Mouse (Mus musculus) CH12.LX (cell line): ENCODE measurements around the gene Cnot4. TPM values are rescaled to one million over a fixed set of nuclear protein-coding genes. Genes with fewer than 3 reads are reported as not detected.

Experiments
- DNase-seq: peaks from one replicate; pipeline ENCODE4 v3.0.0-alpha.2; 2013; ENCODE audit errors: extremely low read depth
- H3K27ac ChIP-seq: 2 replicates; pipeline ENCODE4 v1.5.1; 2012; ENCODE audit warnings: low read depth, mild to moderate bottlenecking, control low read depth, moderate library complexity; ENCODE audit not compliant: insufficient read depth
- H3K27me3 ChIP-seq: replicated peaks from 2 replicates; pipeline ENCODE3; 2012; ENCODE audit warnings: inconsistent platforms
- H3K36me3 ChIP-seq, 2 experiments: replicated peaks in 1 of 2; 2 replicates each; pipeline versions ENCODE3 to v1.6.1; 2012; ENCODE audit warnings: inconsistent platforms in 1 of 2, low read length in 1 of 2, mild to moderate bottlenecking in 1 of 2, mixed read lengths in 1 of 2, moderate library complexity in 1 of 2; ENCODE audit not compliant: control insufficient read depth in 1 of 2, insufficient read depth in 1 of 2
- H3K4me1 ChIP-seq, 2 experiments: 2 replicates each; pipeline ENCODE4 v1.6.1; 2012; ENCODE audit warnings: inconsistent platforms in 1 of 2, moderate library complexity in 1 of 2; ENCODE audit not compliant: insufficient read depth in 2 of 2, control insufficient read depth in 1 of 2
- H3K4me2 ChIP-seq: 2 replicates; pipeline ENCODE4 v1.6.1; 2012; ENCODE audit warnings: low read depth, mild to moderate bottlenecking, control low read depth; ENCODE audit not compliant: poor library complexity, insufficient read depth, severe bottlenecking
- H3K4me3 ChIP-seq, 3 experiments: fragments of 150-350 bp in 1 of 3; sonication (generic) in 1 of 3; replicated peaks in 1 of 3; 2 replicates each; pipeline versions ENCODE3 to v1.5.1; 2011 to 2012; ENCODE audit warnings: low read depth in 2 of 3, low read length in 2 of 3, mild to moderate bottlenecking in 2 of 3, moderate library complexity in 2 of 3, control low read depth in 1 of 3, improper control_type of control experiment in 1 of 3, inconsistent platforms in 1 of 3, mixed read lengths in 1 of 3; ENCODE audit not compliant: poor library complexity in 1 of 3
- H3K79me2 ChIP-seq: replicated peaks from 2 replicates; pipeline ENCODE4 v1.6.1; 2012; ENCODE audit warnings: mild to moderate bottlenecking, moderate library complexity; ENCODE audit not compliant: control insufficient read depth, poor library complexity, insufficient read depth, severe bottlenecking; ENCODE audit errors: extremely low read depth
- H3K9ac ChIP-seq: 2 replicates; pipeline ENCODE4 v1.6.1; 2012; ENCODE audit warnings: low read depth, mild to moderate bottlenecking, control low read depth, moderate library complexity; ENCODE audit not compliant: insufficient read depth
- H3K9me3 ChIP-seq: replicated peaks from 2 replicates; pipeline ENCODE3; 2012; ENCODE audit warnings: low read length, inconsistent platforms, mixed read lengths
- ELF1 ChIP-seq: IDR thresholded peaks from 2 replicates; pipeline ENCODE4 v1.6.1; 2014; ENCODE audit warnings: low read depth, mild to moderate bottlenecking, inconsistent platforms, low read length, improper control_type of control experiment
- EP300 ChIP-seq: IDR thresholded peaks from 2 replicates; pipeline ENCODE4 v1.6.1; 2011; ENCODE audit warnings: low read length, improper control_type of control experiment
- GABPA ChIP-seq: IDR thresholded peaks from 2 replicates; pipeline ENCODE4 v1.6.1; 2012; ENCODE audit warnings: low read depth, low read length, improper control_type of control experiment, inconsistent platforms; ENCODE audit not compliant: insufficient replicate concordance
- IRF4 ChIP-seq: IDR thresholded peaks from 2 replicates; pipeline ENCODE4 v1.6.1; 2014; ENCODE audit warnings: low read depth, mild to moderate bottlenecking, inconsistent platforms, low read length, improper control_type of control experiment
- JUND ChIP-seq: conservative IDR thresholded peaks from 2 replicates; pipeline ENCODE4 v1.6.1; 2011; ENCODE audit warnings: low read depth, low read length, improper control_type of control experiment
- KAT2A ChIP-seq: IDR thresholded peaks from 2 replicates; pipeline ENCODE4 v1.6.1; 2012; ENCODE audit warnings: low read length, improper control_type of control experiment, inconsistent platforms; ENCODE audit not compliant: insufficient replicate concordance
- MXI1 ChIP-seq: IDR thresholded peaks from 2 replicates; pipeline ENCODE4 v1.6.1; 2011; ENCODE audit warnings: mild to moderate bottlenecking, low read depth, low read length, improper control_type of control experiment
- MYC ChIP-seq: IDR thresholded peaks from 2 replicates; pipeline ENCODE4 v1.6.1; 2011; ENCODE audit warnings: low read depth, mild to moderate bottlenecking, improper control_type of control experiment, low read length
- POLR2A ChIP-seq: IDR thresholded peaks from 2 replicates; pipeline ENCODE4 v1.6.1; 2011; ENCODE audit warnings: low read depth, mild to moderate bottlenecking, improper control_type of control experiment, low read length
- POLR2AphosphoS2 ChIP-seq: IDR thresholded peaks from 2 replicates; pipeline ENCODE4 v1.6.1; 2011; ENCODE audit warnings: low read depth, low read length, improper control_type of control experiment
- SIN3A ChIP-seq: IDR thresholded peaks from 2 replicates; pipeline ENCODE4 v1.6.1; 2012; ENCODE audit warnings: low read length, improper control_type of control experiment, inconsistent platforms
- TBP ChIP-seq: conservative IDR thresholded peaks from 2 replicates; pipeline ENCODE4 v1.6.1; 2011; ENCODE audit warnings: low read depth, low read length, improper control_type of control experiment
- TCF12 ChIP-seq: IDR thresholded peaks from 2 replicates; pipeline ENCODE4 v1.6.1; 2014; ENCODE audit warnings: low read depth, mild to moderate bottlenecking, inconsistent platforms, low read length, improper control_type of control experiment
- ZKSCAN1 ChIP-seq: IDR thresholded peaks from 2 replicates; pipeline ENCODE4 v1.6.1; 2012; ENCODE audit warnings: low read depth, inconsistent platforms, low read length, improper control_type of control experiment, borderline replicate concordance
- ZNF384 ChIP-seq: IDR thresholded peaks from 2 replicates; pipeline ENCODE4 v1.6.1; 2012; ENCODE audit warnings: low read depth, low read length, improper control_type of control experiment, inconsistent platforms
- dilution Hi-C: fragments of 300-500 bp; cut with MboI; formaldehyde crosslinking; loops from 2 replicates; pipeline ENCODE4 v1.14.3; 2020; ENCODE audit warnings: low sequenced_read_pairs; ENCODE audit not compliant: extremely low pct_unique_long_range_greater_than_20kb, extremely low pct_ligation_motif_present
- in situ Hi-C: fragments of 300-500 bp; cut with MboI; formaldehyde crosslinking; loops from 3 replicates; pipeline ENCODE4 v1.14.3; 2019; ENCODE audit warnings: low sequenced_read_pairs, low pct_ligation_motif_present, low pct_unique_long_range_greater_than_20kb, mixed read lengths
- polyA plus RNA-seq: library from polyadenylated mRNA; unstranded; fragments of >175 nt; gene quantifications from 2 replicates; pipeline ENCODE4 v1.2.1, GENCODE M21; 2012; ENCODE audit warnings: low read depth; ENCODE audit not compliant: insufficient read length
- total RNA-seq, 2 experiments: library from RNA; depleted of rRNA; stranded (reverse); fragments of 300-350 nt in 1 of 2; fragments of >200 nt in 1 of 2; gene quantifications; 2 replicates each; pipeline ENCODE4 v1.2.3; 2012 to 2014

The Cnot4 gene
- total and polyA plus RNA-seq, 3 experiments = 6.0 to 25.1 (median 8.7) TPM

DNA sequence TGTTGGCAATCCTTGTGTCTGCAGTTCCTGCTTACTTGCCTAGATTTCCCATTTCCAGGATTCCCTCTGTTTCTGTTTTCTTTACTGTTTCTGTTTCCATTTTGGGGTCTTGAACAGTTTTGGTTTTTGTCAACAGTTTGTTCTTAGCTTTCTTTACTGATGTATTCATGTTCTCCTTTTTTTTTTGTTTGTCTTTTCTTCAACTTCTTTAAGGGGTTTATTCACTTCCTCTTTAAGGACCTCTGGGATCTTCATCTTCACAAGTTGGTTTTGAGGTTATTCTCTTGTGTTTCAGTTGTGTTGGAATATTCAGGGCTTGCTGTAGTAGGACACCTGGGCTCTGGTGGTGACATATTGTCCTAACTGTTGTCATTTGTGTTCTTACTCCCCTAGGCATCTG, 21.0 kb upstream of the Cnot4 start:
- Histone ChIP-seq H3K36me3 (no peaks in the 10 kb centered on the region), H3K4me3 (no peak overlapping the region), H3K9ac (no peak overlapping the region), H3K4me1 (peaks cover 5 to 14% of the 10 kb centered on the region in 2 experiments), H3K9me3 (no peaks in the 10 kb centered on the region), H3K79me2 (no peaks in the 10 kb centered on the region), H3K27me3 (no peaks in the 10 kb centered on the region), H3K4me2 (no peak overlapping the region), H3K27ac (no peak overlapping the region)
- in situ Hi-C loops = no loop called here
- DNase-seq = no peak
- dilution Hi-C loops = no loop called here
- TF ChIP-seq MYC (no peak), ZNF384 (peak; percentile 71), TCF12 (no peak), IRF4 (0 out of 2 replicates have a peak, but pooled peaks have one; percentile 25), ELF1 (no peak), ZKSCAN1 (no peak), POLR2A (no peak), SIN3A (no peak), TBP (no peak), EP300 (peak; percentile 51; the same call in 1 of the 2 replicates), POLR2AphosphoS2 (no peak), JUND (no peak)

DNA sequence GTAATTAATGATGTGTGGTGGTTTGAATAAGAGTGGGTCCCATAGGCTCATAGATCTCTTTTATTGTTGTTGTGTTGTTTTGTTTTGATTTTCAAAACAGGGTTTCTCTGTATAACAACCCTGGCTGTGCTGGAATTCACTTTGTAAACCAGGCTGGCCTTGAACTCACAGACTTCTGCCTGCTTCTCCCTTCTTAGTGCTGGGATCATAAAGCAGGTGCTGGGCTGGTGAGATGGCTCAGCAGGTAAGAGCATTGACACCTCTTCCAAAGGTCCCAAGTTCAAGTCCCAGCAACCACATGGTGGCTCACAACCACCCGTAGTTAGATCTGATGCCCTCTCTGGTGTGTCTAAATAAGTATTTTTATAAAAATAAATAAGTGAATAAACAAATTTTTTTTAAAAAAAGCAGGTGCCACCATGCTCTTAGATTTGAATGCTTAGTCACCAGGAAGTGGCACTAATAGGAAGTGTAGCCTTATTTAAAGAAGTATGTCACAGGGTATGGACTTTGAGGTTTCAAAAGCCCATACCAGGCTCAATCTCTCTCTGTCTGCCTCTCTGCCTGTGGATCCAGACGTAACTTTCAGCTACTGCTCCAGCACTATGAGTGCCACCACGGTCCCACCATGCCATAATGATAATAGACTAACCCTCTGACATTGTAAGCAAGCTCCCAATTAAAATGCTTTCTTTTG, 14.3 kb upstream of the Cnot4 start:
- no peaks in the 10 kb centered on the region for H3K36me3 ChIP-seq
- dilution Hi-C loops (no loop called here), in situ Hi-C loops (no loop called here)
- TF ChIP-seq ELF1 = 0 out of 2 replicates have a peak, but pooled peaks have one; percentile 11
- no peak for TF ChIP-seq SIN3A
- TF ChIP-seq MXI1 = no peak
- TF ChIP-seq TBP = peak; percentile 84
- no peak for TF ChIP-seq GABPA
- TF ChIP-seq KAT2A = no peak
- no peaks in the 10 kb centered on the region for H3K79me2 ChIP-seq
- peaks cover 13% of the 10 kb centered on the region for H3K9me3 ChIP-seq
- H3K27me3 ChIP-seq = no peaks in the 10 kb centered on the region
- no peak overlapping the region for H3K27ac ChIP-seq
- no peak overlapping the region for H3K4me2 ChIP-seq
- H3K9ac ChIP-seq = no peak overlapping the region
- H3K4me3 ChIP-seq = no peak overlapping the region
- H3K4me1 ChIP-seq = peaks cover 0 to 12% of the 10 kb centered on the region in 2 experiments; a peak in 2 of 4 replicates
- no peak for DNase-seq
